Mouse (Mus musculus) C3H10T1/2 (cell line): ENCODE measurements around the gene Creb3l2. TPM values are rescaled to one million over a fixed set of nuclear protein-coding genes. Genes with fewer than 3 reads are reported as not detected.

Source experiments
- polyA plus RNA-seq, 2 experiments: library from polyadenylated mRNA; unstranded; fragments of >200 nt; fragmentation: generic; extraction: Trizol; gene quantifications; one replicate each; pipeline ENCODE4 v1.2.1; 2012; ENCODE audit warnings: missing spikeins in 2 of 2

Gene Creb3l2
- polyA plus RNA-seq = 10 to 100 TPM in 1 of 2 experiments, 1 to 10 TPM in 1; 2.3 to 26.6 TPM

DNA sequence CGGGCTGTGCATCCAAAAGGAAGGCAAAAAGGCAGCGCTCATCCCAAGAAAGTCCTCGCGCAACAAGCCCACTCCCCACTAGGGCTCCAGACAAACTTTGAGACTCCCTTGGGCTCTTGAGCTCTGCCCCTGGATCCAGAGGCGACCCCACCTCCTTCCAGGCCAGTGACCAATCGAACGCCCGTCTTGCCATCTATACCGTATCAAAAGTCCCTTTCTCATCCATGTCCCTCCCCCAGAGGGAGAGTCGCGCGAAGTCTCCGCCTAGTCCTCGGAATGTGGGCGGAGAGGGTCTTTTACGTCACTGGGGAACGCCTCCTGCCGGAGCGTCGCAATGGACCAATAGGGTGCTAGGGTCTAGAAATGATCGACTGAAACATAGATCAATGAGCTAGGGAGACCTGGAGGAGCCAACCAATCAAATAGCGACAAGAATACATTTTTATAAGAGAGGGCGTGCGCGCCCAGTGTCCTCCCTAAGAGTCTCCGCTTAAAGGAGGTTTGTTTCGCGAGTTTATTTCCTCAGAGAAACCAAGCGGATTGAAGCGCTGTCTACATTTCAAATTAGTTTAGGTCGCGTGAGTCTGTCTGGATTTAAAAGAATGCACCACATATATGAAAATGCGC is at the start of gene Creb3l2:
Gene Creb3l2, minus strand, starts transcription at position 106 of the 627 bp plus-strand sequence.

DNA sequence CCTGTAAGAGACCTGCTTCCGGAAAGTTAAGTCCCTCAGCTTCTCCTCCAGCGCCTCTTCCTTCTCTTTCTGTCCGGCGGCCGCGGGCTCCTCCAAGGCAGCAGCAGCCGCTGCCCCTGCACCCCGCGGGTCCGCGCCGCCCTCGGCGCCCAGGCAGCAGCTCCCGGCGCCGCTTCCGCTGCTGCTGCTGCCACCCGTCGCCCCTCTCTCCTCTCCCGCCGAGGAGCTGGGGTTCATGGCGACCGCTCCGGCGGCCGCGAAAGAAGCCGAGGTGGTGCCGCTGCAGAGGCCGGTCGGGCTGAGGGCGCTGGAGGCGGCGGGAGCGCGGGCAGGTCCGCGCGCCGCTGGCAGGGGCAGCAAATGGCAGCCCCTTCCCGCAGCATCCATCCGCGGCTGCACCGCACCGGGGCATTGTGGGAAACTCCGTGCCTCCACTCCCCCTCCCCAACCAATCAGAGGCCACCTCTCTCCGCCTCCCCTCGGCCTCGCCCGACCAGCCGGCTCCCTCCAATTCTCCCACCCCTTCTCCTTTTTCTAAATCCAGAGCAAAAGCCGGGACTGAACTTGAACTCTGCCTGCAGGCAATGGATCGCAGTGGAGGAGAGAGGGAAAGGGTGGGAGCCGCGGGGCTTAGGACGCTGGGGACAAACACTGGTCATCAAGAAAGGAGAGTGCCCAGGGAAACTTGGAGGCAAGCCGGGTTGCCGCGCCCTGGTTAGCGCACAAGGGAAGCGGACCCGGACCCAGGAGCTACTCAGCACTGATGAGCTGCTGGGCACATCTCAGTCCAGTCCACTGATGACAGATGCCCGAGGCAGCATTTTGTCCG is 142.2 kb downstream of the Creb3l2 start, which contains the start of gene Dgki:
Gene Dgki, minus strand, starts transcription at position 623 of the 829 bp plus-strand sequence.

Other genes with a start within 250 kb of the Creb3l2 start
- gene Dgki, start 142.0 kb downstream of the Creb3l2 start, polyA plus RNA-seq = under 1 TPM; 0.01 to 0.37 TPM
- not detected for gene Akr1d1, start 88.0 kb upstream of the Creb3l2 start, polyA plus RNA-seq